ENCODE assay signal across 14 mouse cellular contexts in genomic region chr4:148122694-148123066, GRCm38 (mm10). TPM values are rescaled to one million over a fixed set of nuclear protein-coding genes. Genes with fewer than 3 reads are reported as not detected.
DNase-seq lines count a peak whose midpoint lies in the region; ATAC-seq and TF ChIP-seq lines count a peak whose summit lies in the region.
"Had no signal": no experiment of that assay in that cellular context is flagged by ENCODE, and none has a peak within 500 bp of the region (broad histone marks: within the 10 kb centered on the region; RNA-seq: fewer than 3 reads in every experiment).

No protein-coding gene starts in this region.

- H3K9me3 ChIP-seq in neural tube, embryonic 11.5 days (ENCODE audit: control insufficient read depth, low read length), result 0 out of 2 replicates have a peak, but pooled peaks cover 2% of the 10 kb centered on the region
- no peaks in the 10 kb centered on the region for H3K9me3 ChIP-seq in forebrain, postnatal 0 days (ENCODE audit: low read length)
- no peaks in the 10 kb centered on the region for H3K9me3 ChIP-seq in limb, embryonic 11.5 days (ENCODE audit: control insufficient read depth, low read length)
- H3K9me3 ChIP-seq in neural tube, embryonic 15.5 days (replicated peaks), result no peaks in the 10 kb centered on the region
- no peaks in the 10 kb centered on the region for H3K9me3 ChIP-seq in intestine, embryonic 15.5 days
- H3K9me3 ChIP-seq: heart, embryonic 12.5 days; stomach, embryonic 15.5 days had no signal

- TF ChIP-seq CTCF in forebrain, postnatal 0 days (IDR thresholded peaks at IDR 0.05; ENCODE audit: low read depth), result no peak

- ATAC-seq in neural tube, embryonic 11.5 days (ENCODE audit: insufficient read depth, low FRiP score, low TSS enrichment), result 0 out of 2 replicates have a peak, but pooled peaks have one; percentile 3
- ATAC-seq in forebrain, postnatal 0 days, result no peak
- ATAC-seq in limb, embryonic 11.5 days (ENCODE audit: insufficient number of reproducible peaks, low FRiP score, low TSS enrichment, low read depth), result peak; percentile 53
- no peak for ATAC-seq in neural tube, embryonic 15.5 days (ENCODE audit: low FRiP score)
- ATAC-seq in intestine, embryonic 15.5 days, result no peak
- no peak for ATAC-seq in erythroblast, adult 5-6 weeks (replicated peaks; ENCODE audit: low FRiP score, poor library complexity, severe bottlenecking)

- no peaks in the 10 kb centered on the region for H3K36me3 ChIP-seq in neural tube, embryonic 11.5 days (ENCODE audit: control insufficient read depth, insufficient read depth, low read length)
- no peaks in the 10 kb centered on the region for H3K36me3 ChIP-seq in forebrain, postnatal 0 days (ENCODE audit: insufficient read depth)
- no peaks in the 10 kb centered on the region for H3K36me3 ChIP-seq in limb, embryonic 11.5 days (ENCODE audit: control insufficient read depth, insufficient read depth, low read length)
- H3K36me3 ChIP-seq in neural tube, embryonic 15.5 days, result no peaks in the 10 kb centered on the region
- H3K36me3 ChIP-seq in intestine, embryonic 15.5 days, result no peaks in the 10 kb centered on the region
- H3K36me3 ChIP-seq: heart, embryonic 12.5 days; stomach, embryonic 15.5 days had no signal

- no peaks in the 10 kb centered on the region for H3K27me3 ChIP-seq in neural tube, embryonic 11.5 days (ENCODE audit: control insufficient read depth, insufficient read depth, low read length)
- no peaks in the 10 kb centered on the region for H3K27me3 ChIP-seq in forebrain, postnatal 0 days (ENCODE audit: insufficient read depth, low read length)
- H3K27me3 ChIP-seq in limb, embryonic 11.5 days (ENCODE audit: control insufficient read depth, insufficient read depth, low read length), result no peaks in the 10 kb centered on the region
- no peaks in the 10 kb centered on the region for H3K27me3 ChIP-seq in neural tube, embryonic 15.5 days (replicated peaks)
- peaks cover 2% of the 10 kb centered on the region for H3K27me3 ChIP-seq in intestine, embryonic 15.5 days (replicated peaks)

- no peaks in the 10 kb centered on the region; the same call in 1 of the 2 replicates for H3K4me1 ChIP-seq in neural tube, embryonic 11.5 days (ENCODE audit: control insufficient read depth, insufficient read depth, low read length)
- peaks cover 20% of the 10 kb centered on the region; the same call in 1 of the 2 replicates for H3K4me1 ChIP-seq in forebrain, postnatal 0 days (ENCODE audit: insufficient read depth)
- H3K4me1 ChIP-seq in limb, embryonic 11.5 days (ENCODE audit: control insufficient read depth, insufficient read depth, low read length), result peaks cover 6% of the 10 kb centered on the region
- peaks cover 30% of the 10 kb centered on the region for H3K4me1 ChIP-seq in neural tube, embryonic 15.5 days
- no peaks in the 10 kb centered on the region for H3K4me1 ChIP-seq in intestine, embryonic 15.5 days (replicated peaks)
- H3K4me1 ChIP-seq: heart, embryonic 12.5 days; stomach, embryonic 15.5 days had no signal

- DNase-seq in neural tube, embryonic 11.5 days (ENCODE audit: low spot score), result no peak
- DNase-seq in neural tube, embryonic 10.5 days (ENCODE audit: extremely low spot score, low spot score), result no peak
- no peak for DNase-seq in forebrain, postnatal 0 days
- no peak for DNase-seq in limb, embryonic 11.5 days (ENCODE audit: low spot score)
- DNase-seq in heart, adult 9 months (ENCODE audit: low spot score in 2 of 2), result no peak
- DNase-seq: adrenal gland, postnatal 36 days; gastrocnemius, postnatal 25 days; thymus, postnatal 25 days had no signal

- WGBS in neural tube, embryonic 11.5 days, result 58% methylated on average over 3 of the region's 3 CpGs
- 39% methylated on average over 3 of the region's 3 CpGs for WGBS in forebrain, postnatal 0 days
- 27% methylated on average over 3 of the region's 3 CpGs for WGBS in limb, embryonic 11.5 days
- 50% methylated on average over 3 of the region's 3 CpGs for WGBS in neural tube, embryonic 15.5 days
- 62% methylated on average over 3 of the region's 3 CpGs for WGBS in intestine, embryonic 15.5 days

- H3K4me2 ChIP-seq in neural tube, embryonic 11.5 days (ENCODE audit: low read depth), result no peak overlapping the region
- H3K4me2 ChIP-seq in forebrain, postnatal 0 days (ENCODE audit: low read depth), result no peak overlapping the region
- peak overlapping the region; percentile 14; the same call in 1 of the 2 replicates for H3K4me2 ChIP-seq in limb, embryonic 11.5 days (ENCODE audit: low read depth, severe bottlenecking)
- no peak overlapping the region for H3K4me2 ChIP-seq in neural tube, embryonic 15.5 days
- no peak overlapping the region for H3K4me2 ChIP-seq in intestine, embryonic 15.5 days (replicated peaks)
- H3K4me2 ChIP-seq: heart, embryonic 12.5 days; stomach, embryonic 15.5 days had no signal

- no peak overlapping the region for H3K27ac ChIP-seq in neural tube, embryonic 11.5 days (ENCODE audit: low read depth, low read length)
- peak overlapping the region; percentile 78 for H3K27ac ChIP-seq in forebrain, postnatal 0 days (ENCODE audit: low read depth, low read length)
- H3K27ac ChIP-seq in limb, embryonic 11.5 days (replicated peaks; ENCODE audit: low read depth, low read length), result peak overlapping the region; percentile 82
- peak overlapping the region; percentile 81 for H3K27ac ChIP-seq in neural tube, embryonic 15.5 days (replicated peaks)
- no peak overlapping the region for H3K27ac ChIP-seq in intestine, embryonic 15.5 days
- H3K27ac ChIP-seq: stomach, embryonic 15.5 days had no signal

- no peak overlapping the region for H3K4me3 ChIP-seq in neural tube, embryonic 11.5 days (ENCODE audit: low read depth, low read length)
- H3K4me3 ChIP-seq in forebrain, postnatal 0 days (ENCODE audit: low read depth, low read length), result no peak overlapping the region
- H3K4me3 ChIP-seq in limb, embryonic 11.5 days (ENCODE audit: low read depth, low read length), result no peak overlapping the region
- no peak overlapping the region for H3K4me3 ChIP-seq in neural tube, embryonic 15.5 days (replicated peaks)
- H3K4me3 ChIP-seq in intestine, embryonic 15.5 days (replicated peaks), result no peak overlapping the region
- H3K4me3 ChIP-seq: heart, embryonic 12.5 days; stomach, embryonic 15.5 days had no signal

- H3K9ac ChIP-seq in neural tube, embryonic 11.5 days (ENCODE audit: low read length), result no peak overlapping the region
- H3K9ac ChIP-seq in forebrain, postnatal 0 days, result no peak overlapping the region
- peak overlapping the region; percentile 17; the same call in 1 of the 2 replicates for H3K9ac ChIP-seq in limb, embryonic 11.5 days (ENCODE audit: low read length)
- H3K9ac ChIP-seq in neural tube, embryonic 15.5 days (replicated peaks), result no peak overlapping the region
- no peak overlapping the region for H3K9ac ChIP-seq in intestine, embryonic 15.5 days
- H3K9ac ChIP-seq: heart, embryonic 12.5 days; stomach, embryonic 15.5 days had no signal

RNA-seq across cellular contexts. Expression of gene Mad2l2, which starts 7.5 kb away (rescaled TPM):
- 71.7 and 78.3 TPM in 2 replicates for polyA plus RNA-seq in neural tube, embryonic 11.5 days (2014; fragmentation: Nextera tagmentation; extraction: Ambion mirVana)
- total RNA-seq in forebrain, postnatal 0 days (2014; rRNA removed), result 43.6 and 45.7 TPM in 2 replicates
- 102 and 104 TPM in 2 replicates for polyA plus RNA-seq in forebrain, postnatal 0 days (2015; fragmentation: Nextera tagmentation; extraction: Ambion mirVana)
- 91.8 and 104 TPM in 2 replicates for polyA plus RNA-seq in limb, embryonic 11.5 days (2014; fragmentation: Nextera tagmentation; extraction: Ambion mirVana)
- polyA plus RNA-seq in neural tube, embryonic 15.5 days (2015; fragmentation: Nextera tagmentation; extraction: Ambion mirVana), result 99.2 and 99.9 TPM in 2 replicates
- 32.9 and 33.9 TPM in 2 replicates for polyA plus RNA-seq in intestine, embryonic 15.5 days (2015; fragmentation: Nextera tagmentation; extraction: Ambion mirVana)
- total RNA-seq in erythroblast, adult 5-6 weeks (2015; ENCODE audit: low replicate concordance), result 7.3 and 8.6 TPM in 2 replicates
- total RNA-seq in erythroblast, adult 5-6 weeks (2017; ENCODE audit: low replicate concordance), result 3.4 and 7.1 TPM in 2 replicates

RNA-seq across cellular contexts. Expression of gene Draxin, which starts 7.8 kb away (rescaled TPM):
- polyA plus RNA-seq in neural tube, embryonic 11.5 days (2014; fragmentation: Nextera tagmentation; extraction: Ambion mirVana), result 9.8 and 10.5 TPM in 2 replicates
- 37.5 and 40.5 TPM in 2 replicates for total RNA-seq in forebrain, postnatal 0 days (2014; rRNA removed)
- polyA plus RNA-seq in forebrain, postnatal 0 days (2015; fragmentation: Nextera tagmentation; extraction: Ambion mirVana), result 6.8 and 8.7 TPM in 2 replicates
- polyA plus RNA-seq in limb, embryonic 11.5 days (2014; fragmentation: Nextera tagmentation; extraction: Ambion mirVana), result 2.0 and 2.5 TPM in 2 replicates
- polyA plus RNA-seq in neural tube, embryonic 15.5 days (2015; fragmentation: Nextera tagmentation; extraction: Ambion mirVana), result 7.3 and 10.4 TPM in 2 replicates
- polyA plus RNA-seq in intestine, embryonic 15.5 days (2015; fragmentation: Nextera tagmentation; extraction: Ambion mirVana), result 0.15 and 0.24 TPM in 2 replicates
- total RNA-seq in erythroblast, adult 5-6 weeks (2015; ENCODE audit: low replicate concordance), result 0.42 TPM in 1 of 2 replicates, not detected in the other
- 0.84 TPM in 1 of 2 replicates, not detected in the other for total RNA-seq in erythroblast, adult 5-6 weeks (2017; ENCODE audit: low replicate concordance)
- total RNA-seq: gastrocnemius, postnatal 25 days; hematopoietic stem cell, adult 5-6 weeks had no signal

RNA-seq across cellular contexts. Expression of gene Fbxo6, which starts 29.3 kb away (rescaled TPM):
- 11.7 and 13.9 TPM in 2 replicates for polyA plus RNA-seq in neural tube, embryonic 11.5 days (2014; fragmentation: Nextera tagmentation; extraction: Ambion mirVana)
- total RNA-seq in forebrain, postnatal 0 days (2014; rRNA removed), result 22.0 and 24.0 TPM in 2 replicates
- polyA plus RNA-seq in forebrain, postnatal 0 days (2015; fragmentation: Nextera tagmentation; extraction: Ambion mirVana), result 22.8 and 24.9 TPM in 2 replicates
- 11.0 and 11.5 TPM in 2 replicates for polyA plus RNA-seq in limb, embryonic 11.5 days (2014; fragmentation: Nextera tagmentation; extraction: Ambion mirVana)
- polyA plus RNA-seq in neural tube, embryonic 15.5 days (2015; fragmentation: Nextera tagmentation; extraction: Ambion mirVana), result 20.6 and 21.9 TPM in 2 replicates
- 16.0 and 17.9 TPM in 2 replicates for polyA plus RNA-seq in intestine, embryonic 15.5 days (2015; fragmentation: Nextera tagmentation; extraction: Ambion mirVana)
- total RNA-seq in erythroblast, adult 5-6 weeks (2015; ENCODE audit: low replicate concordance), result 2.7 and 3.3 TPM in 2 replicates
- 1.3 and 2.8 TPM in 2 replicates for total RNA-seq in erythroblast, adult 5-6 weeks (2017; ENCODE audit: low replicate concordance)

RNA-seq across cellular contexts. Expression of gene Agtrap, which starts 34.8 kb away (rescaled TPM):
- 9.1 and 10.7 TPM in 2 replicates for polyA plus RNA-seq in neural tube, embryonic 11.5 days (2014; fragmentation: Nextera tagmentation; extraction: Ambion mirVana)
- 3.8 and 4.2 TPM in 2 replicates for total RNA-seq in forebrain, postnatal 0 days (2014; rRNA removed)
- polyA plus RNA-seq in forebrain, postnatal 0 days (2015; fragmentation: Nextera tagmentation; extraction: Ambion mirVana), result 5.6 and 7.9 TPM in 2 replicates
- 9.2 and 10.5 TPM in 2 replicates for polyA plus RNA-seq in limb, embryonic 11.5 days (2014; fragmentation: Nextera tagmentation; extraction: Ambion mirVana)
- polyA plus RNA-seq in neural tube, embryonic 15.5 days (2015; fragmentation: Nextera tagmentation; extraction: Ambion mirVana), result 5.2 and 10.4 TPM in 2 replicates
- polyA plus RNA-seq in intestine, embryonic 15.5 days (2015; fragmentation: Nextera tagmentation; extraction: Ambion mirVana), result 15.1 and 16.7 TPM in 2 replicates
- 4.6 and 7.3 TPM in 2 replicates for total RNA-seq in erythroblast, adult 5-6 weeks (2015; ENCODE audit: low replicate concordance)
- total RNA-seq in erythroblast, adult 5-6 weeks (2017; ENCODE audit: low replicate concordance), result 7.4 and 9.2 TPM in 2 replicates

RNA-seq across cellular contexts. Expression of gene Fbxo44, which starts 37.6 kb away (rescaled TPM):
- 59.6 and 60.8 TPM in 2 replicates for polyA plus RNA-seq in neural tube, embryonic 11.5 days (2014; fragmentation: Nextera tagmentation; extraction: Ambion mirVana)
- 126 and 132 TPM in 2 replicates for total RNA-seq in forebrain, postnatal 0 days (2014; rRNA removed)
- polyA plus RNA-seq in forebrain, postnatal 0 days (2015; fragmentation: Nextera tagmentation; extraction: Ambion mirVana), result 73.3 and 81.4 TPM in 2 replicates
- 10.4 and 12.2 TPM in 2 replicates for polyA plus RNA-seq in limb, embryonic 11.5 days (2014; fragmentation: Nextera tagmentation; extraction: Ambion mirVana)
- polyA plus RNA-seq in neural tube, embryonic 15.5 days (2015; fragmentation: Nextera tagmentation; extraction: Ambion mirVana), result 89.4 and 104 TPM in 2 replicates
- polyA plus RNA-seq in intestine, embryonic 15.5 days (2015; fragmentation: Nextera tagmentation; extraction: Ambion mirVana), result 6.8 and 7.2 TPM in 2 replicates
- total RNA-seq in erythroblast, adult 5-6 weeks (2015; ENCODE audit: low replicate concordance), result not detected in 2 replicates
- total RNA-seq in erythroblast, adult 5-6 weeks (2017; ENCODE audit: low replicate concordance), result 0.43 TPM in 1 of 2 replicates, not detected in the other

Comparison
In these comparisons a context has a peak if more than half of its experiments do, and no peak if none do; other contexts are left out.
1. ATAC-seq: peak in neural tube, embryonic 11.5 days (single experiment) and limb, embryonic 11.5 days (single experiment); none in forebrain, postnatal 0 days (single experiment), neural tube, embryonic 15.5 days (single experiment), intestine, embryonic 15.5 days (single experiment) and erythroblast, adult 5-6 weeks (single experiment).
2. H3K27ac ChIP-seq: peak in forebrain, postnatal 0 days (single experiment), limb, embryonic 11.5 days (single experiment) and neural tube, embryonic 15.5 days (single experiment); none in neural tube, embryonic 11.5 days (single experiment) and intestine, embryonic 15.5 days (single experiment).